Mouse (Mus musculus) G1E (cell line): ENCODE results near the gene Hbb-bh1.

ENCODE experiments used
- CTCF ChIP-seq: IDR thresholded peaks from 2 replicates; pipeline ENCODE4 v1.5.1; 2012; ENCODE audit warnings: low read depth, low read length, inconsistent platforms, mixed read lengths
- GATA1 ChIP-seq: IDR thresholded peaks from 2 replicates; pipeline ENCODE4 v1.6.1; 2012; ENCODE audit warnings: borderline replicate concordance, low read length, inconsistent platforms, mixed read lengths
- GATA2 ChIP-seq: IDR thresholded peaks from 2 replicates; pipeline ENCODE4 v1.6.1; 2012; ENCODE audit warnings: low read depth, low read length, inconsistent platforms, borderline replicate concordance
- POLR2AphosphoS5 ChIP-seq: IDR thresholded peaks from 2 replicates; pipeline ENCODE4 v1.6.1; 2012; ENCODE audit warnings: low read depth, low read length, inconsistent platforms; ENCODE audit not compliant: insufficient replicate concordance

- TF ChIP-seq CTCF (no peak), GATA1 (no peak), GATA2 (no peak), POLR2AphosphoS5 (no peak)
Measured at GRCm38 (mm10) chr7:103860855-103861254, 17.9 kb upstream of the Hbb-bh1 start.
